Mouse (Mus musculus): ENCODE measurements at regions not wholly inside any gene's neighbourhood (a gene's known extent, or its start where the extent isn't known, plus 50 kb on each side); places are given as distances from the start of the nearest gene placed in this dataset.

GRCm38 (mm10) chr17:45797121-45797520 lies 63.5 kb upstream of the 1600014C23Rik start:
- no peak for DNase-seq (ENCODE audit: low read depth)

GRCm38 (mm10) chr17:45794926-45795325 lies 61.3 kb upstream of the 1600014C23Rik start:
- no peak for DNase-seq (ENCODE audit: low read depth)

DNA sequence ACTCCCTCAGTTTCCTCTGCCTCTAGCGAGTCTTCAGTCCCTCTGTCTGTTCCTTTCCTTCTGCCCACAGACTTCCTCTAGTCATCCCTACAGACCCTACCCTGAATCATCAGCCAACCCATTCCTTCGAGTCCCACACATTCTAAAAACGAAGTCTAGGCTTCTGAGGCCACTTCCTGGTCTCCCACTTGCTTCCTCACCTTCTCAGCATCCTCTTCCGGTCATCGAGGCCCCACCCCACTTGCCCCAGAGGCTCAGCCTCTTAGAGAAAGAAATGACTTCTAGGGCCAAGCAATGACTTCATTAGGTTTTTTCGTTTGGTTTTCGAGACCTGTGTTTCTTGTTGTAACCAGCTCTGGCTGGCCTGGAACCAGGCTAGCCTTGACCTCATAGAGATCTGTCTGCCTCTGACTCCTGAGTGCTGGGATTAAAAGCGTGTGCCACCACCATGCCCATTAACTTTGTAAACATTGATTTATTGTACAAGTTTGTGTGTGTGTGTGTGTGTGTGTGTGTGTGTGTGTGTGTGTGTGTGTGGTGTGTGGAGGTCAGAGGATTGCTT lies 57.4 kb upstream of the 1600014C23Rik start:
- DNase-seq (ENCODE audit: low read depth) = no peak

- DNase-seq (ENCODE audit: low read depth) = no peak
These were observed 56.1 kb upstream of the 1600014C23Rik start for GRCm38 (mm10) chr17:45789777-45790176.

DNA sequence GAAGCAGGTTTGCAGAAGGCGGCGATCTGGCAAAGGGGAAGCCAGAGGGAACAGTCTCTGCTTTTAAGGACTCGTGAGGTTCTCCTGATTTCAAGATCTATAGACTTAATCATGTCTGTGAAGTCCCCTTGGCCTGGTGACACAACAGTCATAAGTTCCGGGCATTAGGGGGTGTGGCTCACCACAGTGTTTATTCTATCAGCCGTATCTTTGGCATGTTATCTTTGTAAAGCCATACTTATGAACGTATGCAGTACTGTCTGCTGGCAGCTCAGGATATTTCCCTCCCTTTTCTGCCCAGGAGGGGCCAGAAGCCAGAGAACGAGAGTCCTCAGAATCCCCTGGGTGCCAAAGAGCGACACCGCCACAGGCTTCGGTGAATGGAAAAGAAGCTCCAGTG lies 51.3 kb upstream of the 1600014C23Rik start:
- DNase-seq (ENCODE audit: low read depth) = no peak

- DNase-seq (ENCODE audit: low read depth) = peak; percentile 54
These were observed 50.9 kb upstream of the 1600014C23Rik start for GRCm38 (mm10) chr17:45784496-45784895.
